Mouse (Mus musculus) hindbrain, embryonic 14.5 days (tissue): Measurements from ENCODE around the gene Fam71b. TPM values are rescaled to one million over a fixed set of nuclear protein-coding genes. Genes with fewer than 3 reads are reported as not detected.

Experiments used
- polyA plus RNA-seq: library from polyadenylated mRNA; unstranded; fragments of >200 nt; fragmentation: Nextera tagmentation; extraction: Ambion mirVana; gene quantifications from 2 replicates; pipeline ENCODE4 v1.2.1, GENCODE M21; 2014

The Fam71b gene
- polyA plus RNA-seq, 1 experiment from 2014 or later, result not detected

Other genes with a start within 250 kb of the Fam71b start
- gene Nipal4, start 230.1 kb upstream of the Fam71b start, polyA plus RNA-seq, result 0.38 and 0.46 TPM in 2 replicates
- 2.8 and 3.5 TPM in 2 replicates for gene Fndc9, start 161.0 kb upstream of the Fam71b start, polyA plus RNA-seq
- gene Cyfip2, start 83.7 kb upstream of the Fam71b start, polyA plus RNA-seq, result 117 and 125 TPM in 2 replicates
- 0.05 TPM in 1 of 2 replicates, not detected in the other for gene Itk, start 7.0 kb upstream of the Fam71b start, polyA plus RNA-seq
- gene Med7, start 40.4 kb downstream of the Fam71b start, polyA plus RNA-seq, result 67.2 and 74.2 TPM in 2 replicates
- 0.14 and 0.23 TPM in 2 replicates for gene Havcr2, start 58.4 kb downstream of the Fam71b start, polyA plus RNA-seq
- not detected in 2 replicates for gene Gm12169, start 127.7 kb downstream of the Fam71b start, polyA plus RNA-seq
- gene BC053393, start 175.0 kb downstream of the Fam71b start, polyA plus RNA-seq, result not detected in 2 replicates
- gene Dppa1, start 232.7 kb downstream of the Fam71b start, polyA plus RNA-seq, result not detected in 2 replicates